Mouse (Mus musculus): ENCODE data around the gene Yif1b. TPM values are rescaled to one million over a fixed set of nuclear protein-coding genes. Genes with fewer than 3 reads are reported as not detected.
A peak's percentile ranks its signal among the peaks of the same experiment; 100 is the strongest.

The Yif1b gene
- polyA plus RNA-seq, 1 experiment from 2014 or later = 64.3 TPM

DNA sequence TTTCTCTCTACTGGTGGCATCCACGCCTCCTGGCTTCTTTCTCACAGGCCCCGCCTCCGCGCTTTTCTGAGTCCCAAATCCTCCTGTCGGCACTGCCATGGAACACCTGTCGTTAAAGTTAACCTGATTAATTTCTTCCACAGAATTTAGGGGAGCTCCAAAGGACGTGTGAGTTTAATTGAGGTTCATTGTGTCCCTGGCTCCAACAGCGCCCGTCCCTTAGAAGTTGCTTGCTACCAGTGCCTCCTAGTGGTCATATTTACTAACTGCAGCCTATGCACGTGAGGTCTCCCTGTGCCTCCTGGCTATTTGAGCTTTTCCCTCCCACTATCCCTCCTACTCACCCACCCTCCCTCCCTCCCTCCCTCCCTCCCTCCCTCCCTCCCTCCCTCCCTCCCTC, 58.9 kb downstream of the Yif1b start:
- Histone ChIP-seq H3K27ac (no peak overlapping the region), H3K9ac (no peak overlapping the region), H3K4me2 (0 out of 2 replicates have a peak overlapping the region, but pooled peaks have one; percentile 8), H3K9me3 (replicated peaks) (no peaks in the 10 kb centered on the region), H3K4me3 (no peak overlapping the region), H3K4me1 (peaks cover 19% of the 10 kb centered on the region), H3K36me3 (no peaks in the 10 kb centered on the region), H3K27me3 (replicated peaks) (peaks cover 40% of the 10 kb centered on the region)
- ATAC-seq = no peak
- 14% methylated on average over 10 of the region's 10 CpGs for WGBS (ENCODE audit: insufficient replicate concordance)

Other genes with a start within 250 kb of the Yif1b start
- 0.33 and 0.38 TPM in 2 replicates for gene Ryr1, start 113.2 kb upstream of the Yif1b start, polyA plus RNA-seq (2016; fragmentation: Nextera tagmentation; extraction: Ambion mirVana)
- 0.38 and 0.79 TPM in 2 replicates for gene Rasgrp4, start 103.5 kb upstream of the Yif1b start, polyA plus RNA-seq (2016; fragmentation: Nextera tagmentation; extraction: Ambion mirVana)
- 12.4 and 12.5 TPM in 2 replicates for gene Fam98c, start 82.1 kb upstream of the Yif1b start, polyA plus RNA-seq (2016; fragmentation: Nextera tagmentation; extraction: Ambion mirVana)
- gene Ggn, start 68.1 kb upstream of the Yif1b start, polyA plus RNA-seq (2016; fragmentation: Nextera tagmentation; extraction: Ambion mirVana) = 0.07 and 0.26 TPM in 2 replicates
- gene Spred3, start 67.9 kb upstream of the Yif1b start, polyA plus RNA-seq (2016; fragmentation: Nextera tagmentation; extraction: Ambion mirVana) = 0.72 TPM in 2 replicates
- gene Psmd8, start 57.6 kb upstream of the Yif1b start, polyA plus RNA-seq (2016; fragmentation: Nextera tagmentation; extraction: Ambion mirVana) = 170 and 180 TPM in 2 replicates
- 0.26 and 0.48 TPM in 2 replicates for gene Catsperg1, start 24.3 kb upstream of the Yif1b start, polyA plus RNA-seq (2016; fragmentation: Nextera tagmentation; extraction: Ambion mirVana)
- 2.9 and 3.1 TPM in 2 replicates for gene Kcnk6, start 5.8 kb upstream of the Yif1b start, polyA plus RNA-seq (2016; fragmentation: Nextera tagmentation; extraction: Ambion mirVana)
- gene 2200002D01Rik, start 10.1 kb downstream of the Yif1b start, polyA plus RNA-seq (2016; fragmentation: Nextera tagmentation; extraction: Ambion mirVana) = 3.0 and 3.9 TPM in 2 replicates
- gene Spint2, start 43.6 kb downstream of the Yif1b start, polyA plus RNA-seq (2016; fragmentation: Nextera tagmentation; extraction: Ambion mirVana) = 25.9 and 28.4 TPM in 2 replicates
- 4.6 and 5.1 TPM in 2 replicates for gene Ppp1r14a, start 51.0 kb downstream of the Yif1b start, polyA plus RNA-seq (2016; fragmentation: Nextera tagmentation; extraction: Ambion mirVana)
- gene Dpf1, start 65.6 kb downstream of the Yif1b start, polyA plus RNA-seq (2016; fragmentation: Nextera tagmentation; extraction: Ambion mirVana) = 2.6 and 3.6 TPM in 2 replicates

Data from liver, embryonic 12.5 days (tissue).